Mouse (Mus musculus) lung, adult 2 months (tissue): ENCODE measurements around the gene Med23.

ENCODE experiments used
- CTCF ChIP-seq: fragments of 200-500 bp; IDR thresholded peaks from 2 replicates; pipeline ENCODE4 v1.5.1; 2011; ENCODE audit warnings: mild to moderate bottlenecking, low read length, control low read depth; ENCODE audit not compliant: insufficient read depth
- POLR2A ChIP-seq: fragments of 200-500 bp; IDR thresholded peaks from 2 replicates; pipeline ENCODE4 v1.6.1; 2011; ENCODE audit warnings: low read depth, mild to moderate bottlenecking, control low read depth, low read length, borderline replicate concordance; ENCODE audit errors: extremely low read depth

DNA sequence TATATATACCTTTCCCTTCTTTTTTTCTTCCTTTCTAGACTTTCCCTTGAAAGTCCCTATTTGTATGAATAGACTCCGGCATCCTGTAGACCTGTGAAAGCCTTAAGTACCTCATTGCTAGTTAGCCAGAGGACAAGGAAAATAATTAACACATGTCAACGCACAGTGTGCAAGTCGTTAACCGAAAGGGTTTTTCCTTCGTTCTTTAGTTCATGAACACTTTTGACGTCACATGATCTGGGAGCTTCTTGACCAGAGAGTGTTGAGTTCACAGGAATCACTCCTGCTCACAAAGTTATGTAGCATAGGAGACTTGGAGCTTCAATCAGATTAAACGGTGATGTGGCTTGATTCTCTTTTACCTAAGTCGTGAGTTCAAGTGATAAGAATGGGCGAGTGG is 37.5 kb upstream of the Med23 start:
- TF ChIP-seq CTCF (no peak), POLR2A (no peak)
